22 mouse cellular contexts compared by ENCODE assay signal in the genomic region with DNA sequence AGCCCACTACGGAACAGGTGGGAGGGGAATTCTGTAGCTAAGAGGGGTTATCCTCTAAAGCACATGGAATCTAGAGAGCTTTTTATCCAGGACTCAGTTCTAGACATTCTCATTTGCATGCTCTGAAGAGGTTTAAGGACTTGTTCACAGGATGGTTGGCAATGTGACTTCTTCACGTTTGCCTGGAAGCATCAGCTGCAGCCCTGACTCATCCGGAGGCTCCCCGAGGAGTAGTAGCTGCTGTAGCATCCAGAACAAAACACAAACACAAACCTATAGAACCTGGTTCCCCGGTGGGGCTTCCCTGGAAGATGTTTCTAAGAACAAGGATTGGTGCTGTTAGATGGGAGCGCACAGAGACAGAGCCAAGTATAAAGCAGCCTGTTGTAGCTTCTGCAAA.
"Had no signal": no experiment of that assay in that cellular context is flagged by ENCODE, and none has a peak within 500 bp of the region (broad histone marks: within the 10 kb centered on the region; RNA-seq: fewer than 3 reads in every experiment).

No protein-coding gene starts in this region.

- H3K36me3 ChIP-seq: heart, embryonic 15.5 days; liver, embryonic 12.5 days had no signal

- DNase-seq: gastrocnemius, postnatal 14 days; gastrocnemius, postnatal 36 days; heart, adult 2 months; heart, postnatal 14 days; heart, postnatal 36 days; kidney, adult 11 months; kidney, adult 8-10 months; kidney, postnatal 10 days; kidney, postnatal 25 days; kidney, postnatal 4 days; layer of hippocampus, adult 9-11 months; left cerebral cortex, postnatal 4 days had no signal

- H3K4me3 ChIP-seq: heart, adult 2 months; heart, embryonic 13.5 days; heart, embryonic 15.5 days; hindbrain, embryonic 13.5 days; hindbrain, embryonic 15.5 days; limb, embryonic 13.5 days; limb, embryonic 15.5 days; liver, embryonic 12.5 days had no signal

- H3K4me1 ChIP-seq: hindbrain, embryonic 15.5 days; limb, embryonic 13.5 days; limb, embryonic 15.5 days; liver, embryonic 12.5 days had no signal

- H3K27me3 ChIP-seq: heart, embryonic 13.5 days; heart, embryonic 15.5 days; hindbrain, embryonic 13.5 days; hindbrain, embryonic 15.5 days; limb, embryonic 13.5 days; limb, embryonic 15.5 days; liver, embryonic 12.5 days had no signal

- ATAC-seq: hindbrain, postnatal 0 days; intestine, embryonic 16.5 days; liver, embryonic 12.5 days had no signal

- H3K27ac ChIP-seq: heart, adult 2 months; heart, embryonic 13.5 days; heart, embryonic 15.5 days; hindbrain, embryonic 13.5 days; hindbrain, embryonic 15.5 days; hindbrain, postnatal 0 days; limb, embryonic 13.5 days; limb, embryonic 15.5 days; liver, embryonic 12.5 days; liver, embryonic 14.5 days had no signal
